Mouse (Mus musculus) liver, embryonic 11.5 days (tissue): ENCODE results near the gene Rec114. TPM values are rescaled to one million over a fixed set of nuclear protein-coding genes. Genes with fewer than 3 reads are reported as not detected.
A peak's percentile ranks its signal among the peaks of the same experiment; 100 is the strongest.

Experiments
- ATAC-seq: fragments of 200-750 bp; cut with Nextera tagmentation; replicated peaks from 2 replicates; pipeline ENCODE4 v1.8.0; 2017; ENCODE audit warnings: moderate number of reproducible peaks, mild to moderate bottlenecking, moderate TSS enrichment, moderate library complexity; ENCODE audit not compliant: low FRiP score
- DNase-seq: peaks from one replicate; pipeline ENCODE4 v3.0.0-alpha.2; 2017; ENCODE audit warnings: low spot score
- H3K27ac ChIP-seq: fragments of 300-500 bp; sonication (generic); 2 replicates; pipeline ENCODE4 v1.5.1; 2014; ENCODE audit warnings: mild to moderate bottlenecking, low read depth, low read length, control low read depth
- H3K27me3 ChIP-seq: fragments of 300-500 bp; sonication (generic); replicated peaks from 2 replicates; pipeline ENCODE4 v1.6.1; 2014; ENCODE audit warnings: low read length, mixed read lengths; ENCODE audit not compliant: control insufficient read depth, insufficient read depth
- H3K36me3 ChIP-seq: fragments of 300-500 bp; sonication (generic); 2 replicates; pipeline ENCODE4 v1.6.1; 2014; ENCODE audit warnings: mild to moderate bottlenecking, low read length, moderate library complexity, mixed read lengths; ENCODE audit not compliant: control insufficient read depth, insufficient read depth
- H3K4me1 ChIP-seq: fragments of 300-500 bp; sonication (generic); replicated peaks from 2 replicates; pipeline ENCODE4 v1.6.1; 2014; ENCODE audit warnings: low read length, mixed read lengths; ENCODE audit not compliant: control insufficient read depth, insufficient read depth
- H3K4me2 ChIP-seq: fragments of 300-500 bp; sonication (generic); 2 replicates; pipeline ENCODE4 v1.6.1; 2014; ENCODE audit warnings: mild to moderate bottlenecking, control low read depth, moderate library complexity
- H3K4me3 ChIP-seq: fragments of 300-500 bp; sonication (generic); 2 replicates; pipeline ENCODE4 v1.5.1; 2014; ENCODE audit warnings: low read depth, low read length, control low read depth
- H3K9ac ChIP-seq: fragments of 300-500 bp; sonication (generic); 2 replicates; pipeline ENCODE4 v1.6.1; 2014; ENCODE audit warnings: low read depth, low read length, control low read depth
- H3K9me3 ChIP-seq: fragments of 300-500 bp; sonication (generic); 2 replicates; pipeline ENCODE4 v1.6.1; 2016; ENCODE audit warnings: low read length, inconsistent platforms, mixed read lengths; ENCODE audit not compliant: control insufficient read depth
- WGBS: fragments of 180-500 bp; shearing (Covaris S2); extraction: QIAGEN DNeasy Blood & Tissue Kit; methylation state at CpG from one replicate; pipeline ENCODE4 v1.1.7; 2014; 5-methylcytosine and 5-hydroxymethylcytosine counted together
- polyA plus RNA-seq: library from polyadenylated mRNA; unstranded; fragments of >200 nt; fragmentation: Nextera tagmentation; extraction: Ambion mirVana; gene quantifications from 2 replicates; pipeline ENCODE4 v1.2.1, GENCODE M21; 2014

The Rec114 gene
- polyA plus RNA-seq = 14.7 and 19.1 TPM in 2 replicates

- no peak within 1 kb of the TSS for H3K4me3 ChIP-seq
- no peak within 1 kb of the TSS for H3K27ac ChIP-seq
- ATAC-seq (peak; percentile 87), DNase-seq (no peak)
- H3K4me1 ChIP-seq = peaks cover 14% of the 10 kb centered on the region
- no peaks in the 10 kb centered on the region for H3K9me3 ChIP-seq
- 87% methylated on average over 3 of the region's 3 CpGs for WGBS
- no peak within 1 kb of the TSS for H3K9ac ChIP-seq
- no peaks in the 10 kb centered on the region for H3K36me3 ChIP-seq
- H3K27me3 ChIP-seq = no peaks in the 10 kb centered on the region
- no peak within 1 kb of the TSS for H3K4me2 ChIP-seq
Measured at GRCm38 (mm10) chr9:58743702-58744248, at the start of gene Rec114. TSS of gene Rec114 (minus strand) at chr9:58743964.

DNA sequence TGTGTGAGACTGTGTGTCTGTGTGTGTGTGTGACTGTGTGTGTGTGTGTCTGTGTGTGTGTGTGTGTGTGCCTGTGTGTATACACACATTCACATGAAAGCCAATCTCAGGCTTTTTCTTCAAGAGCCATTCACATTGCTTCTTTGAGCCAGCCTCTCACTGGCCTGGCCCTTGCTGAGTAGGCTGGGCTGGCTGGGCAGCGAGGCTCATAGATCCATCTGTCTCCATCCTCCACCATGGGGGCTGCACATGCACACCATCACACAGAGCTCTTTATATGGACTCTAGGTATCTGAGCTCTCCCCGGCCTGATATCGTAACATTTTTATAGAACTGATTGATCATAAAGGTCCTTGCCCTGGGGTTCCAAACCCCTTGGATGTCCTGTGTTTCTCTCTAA lies 45.7 kb upstream of the Rec114 start:
- 92% methylated on average over 3 of the region's 3 CpGs for WGBS

GRCm38 (mm10) chr9:58775363-58775762 lies 31.6 kb upstream of the Rec114 start:
- Histone ChIP-seq H3K9ac (no peak overlapping the region), H3K4me1 (no peaks in the 10 kb centered on the region), H3K9me3 (no peaks in the 10 kb centered on the region), H3K27ac (no peak overlapping the region), H3K4me3 (no peak overlapping the region), H3K27me3 (no peaks in the 10 kb centered on the region), H3K36me3 (no peaks in the 10 kb centered on the region), H3K4me2 (no peak overlapping the region)
- ATAC-seq (no peak), DNase-seq (no peak)
- WGBS = 15% methylated on average over 2 of the region's 2 CpGs

More for the DNA sequence above, 45.7 kb upstream of the Rec114 start:
- Histone ChIP-seq H3K4me3 (no peak overlapping the region), H3K36me3 (no peaks in the 10 kb centered on the region; the same call in 1 of the 2 replicates), H3K4me2 (no peak overlapping the region), H3K27ac (no peak overlapping the region), H3K9me3 (no peaks in the 10 kb centered on the region), H3K27me3 (no peaks in the 10 kb centered on the region), H3K4me1 (no peaks in the 10 kb centered on the region), H3K9ac (no peak overlapping the region)
- ATAC-seq = no peak
- DNase-seq = no peak

GRCm38 (mm10) chr9:58774761-58775160 lies 31.0 kb upstream of the Rec114 start:
- DNase-seq = no peak
- H3K4me2 ChIP-seq = no peak overlapping the region
- H3K4me3 ChIP-seq = no peak overlapping the region
- no peak overlapping the region for H3K9ac ChIP-seq
- no peaks in the 10 kb centered on the region for H3K27me3 ChIP-seq
- no peaks in the 10 kb centered on the region; the same call in 1 of the 2 replicates for H3K4me1 ChIP-seq
- no peaks in the 10 kb centered on the region for H3K9me3 ChIP-seq
- WGBS = 45% methylated on average over 3 of the region's 3 CpGs
- no peak for ATAC-seq
- H3K36me3 ChIP-seq = no peaks in the 10 kb centered on the region
- H3K27ac ChIP-seq = no peak overlapping the region

DNA sequence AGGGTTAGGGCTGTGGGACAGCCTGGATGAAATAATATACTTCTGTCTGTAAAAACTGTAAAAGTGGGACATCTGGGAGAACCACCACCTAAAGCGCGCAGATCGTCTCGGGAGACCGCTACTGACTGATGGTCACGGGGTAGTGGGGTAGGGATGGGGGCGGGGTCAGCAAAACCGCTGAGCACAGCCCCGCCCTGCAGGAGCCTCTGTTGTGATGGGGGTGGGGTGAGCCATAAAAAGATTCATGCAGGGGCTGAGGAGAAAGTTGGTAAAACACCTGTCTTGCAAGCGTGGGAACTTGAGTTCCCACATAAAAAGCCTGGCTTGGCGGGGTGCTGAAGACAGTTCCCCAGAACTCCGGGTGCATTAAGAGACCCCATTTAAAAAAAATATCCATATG lies 26.2 kb upstream of the Rec114 start:
- Histone ChIP-seq H3K9me3 (no peaks in the 10 kb centered on the region), H3K27ac (no peak overlapping the region), H3K36me3 (no peaks in the 10 kb centered on the region), H3K4me3 (no peak overlapping the region), H3K27me3 (no peaks in the 10 kb centered on the region), H3K4me2 (peak overlapping the region; percentile 36), H3K4me1 (no peaks in the 10 kb centered on the region; the same call in 1 of the 2 replicates), H3K9ac (no peak overlapping the region)
- 51% methylated on average over 12 of the region's 12 CpGs for WGBS
- ATAC-seq = no peak
- DNase-seq = no peak

DNA sequence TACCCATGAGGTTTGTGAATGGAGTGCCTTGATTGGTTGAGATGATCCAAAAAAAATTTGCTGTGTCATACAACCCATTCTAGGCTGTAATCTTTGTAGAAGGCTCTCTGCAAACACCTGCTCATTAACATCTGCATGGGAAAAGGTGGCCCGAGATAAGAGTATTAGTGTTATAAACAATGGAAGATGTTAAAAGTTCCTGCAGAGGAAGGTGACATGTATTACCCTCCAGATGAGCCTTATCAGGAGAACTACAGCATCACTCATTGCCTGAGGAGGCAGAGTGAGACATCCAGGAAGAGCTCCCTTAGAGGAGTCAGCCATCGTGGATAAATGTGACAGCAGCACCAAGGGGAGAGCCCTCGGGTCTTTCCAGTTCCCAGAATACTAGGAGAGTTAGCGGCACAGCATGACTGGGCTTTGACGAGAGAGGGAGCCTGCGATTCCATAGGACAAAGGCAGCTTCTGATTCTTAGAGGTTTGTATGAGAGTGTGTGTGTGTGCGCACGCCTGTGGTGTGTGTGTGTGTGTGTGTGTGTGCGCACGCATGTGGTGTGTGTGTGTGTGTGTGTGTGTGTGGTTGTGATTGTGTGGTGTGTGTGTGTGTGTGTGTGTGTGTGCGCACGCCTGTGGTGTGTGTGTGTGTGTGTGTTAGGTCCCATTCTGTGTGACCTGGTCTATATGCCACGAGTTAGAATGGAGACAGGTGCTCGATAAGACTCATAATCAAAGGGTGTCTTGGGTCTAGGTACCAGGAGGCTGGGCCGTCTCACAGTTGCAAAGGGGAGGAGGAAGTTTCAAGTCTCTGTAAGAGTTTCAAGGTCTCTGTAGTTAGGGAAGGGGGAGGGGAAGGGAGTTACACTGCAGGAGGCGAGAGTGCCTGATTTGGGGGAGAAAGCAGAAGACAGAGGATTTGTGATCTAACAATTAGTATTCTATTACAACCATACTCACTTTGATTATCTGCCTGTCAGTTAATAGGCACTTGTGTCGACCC lies 23.5 kb upstream of the Rec114 start:
- no peak for DNase-seq
- Histone ChIP-seq H3K27ac (no peak overlapping the region), H3K27me3 (no peaks in the 10 kb centered on the region), H3K4me2 (no peak overlapping the region), H3K9ac (no peak overlapping the region), H3K36me3 (no peaks in the 10 kb centered on the region), H3K4me3 (no peak overlapping the region), H3K9me3 (no peaks in the 10 kb centered on the region), H3K4me1 (peaks cover 2% of the 10 kb centered on the region; the same call in 1 of the 2 replicates)
- 67% methylated on average over 17 of the region's 17 CpGs for WGBS
- peak; percentile 81; the same call in 1 of the 2 replicates for ATAC-seq

GRCm38 (mm10) chr9:58764354-58764753 lies 20.6 kb upstream of the Rec114 start:
- no peak for DNase-seq
- Histone ChIP-seq H3K4me1 (0 out of 2 replicates have a peak, but pooled peaks cover 2% of the 10 kb centered on the region), H3K27ac (no peak overlapping the region), H3K9ac (no peak overlapping the region), H3K4me3 (no peak overlapping the region), H3K4me2 (no peak overlapping the region), H3K27me3 (no peaks in the 10 kb centered on the region), H3K36me3 (no peaks in the 10 kb centered on the region), H3K9me3 (no peaks in the 10 kb centered on the region)
- 81% methylated on average over 5 of the region's 5 CpGs for WGBS
- no peak for ATAC-seq

- no peak overlapping the region for H3K27ac ChIP-seq
- no peak overlapping the region for H3K9ac ChIP-seq
- no peak overlapping the region for H3K4me2 ChIP-seq
- no peaks in the 10 kb centered on the region for H3K27me3 ChIP-seq
- H3K9me3 ChIP-seq = no peaks in the 10 kb centered on the region
- no peak overlapping the region for H3K4me3 ChIP-seq
- WGBS = 64% methylated on average over 4 of the region's 4 CpGs
- no peak for ATAC-seq
- 0 out of 2 replicates have a peak, but pooled peaks cover 2% of the 10 kb centered on the region for H3K4me1 ChIP-seq
- DNase-seq = no peak
- no peaks in the 10 kb centered on the region for H3K36me3 ChIP-seq
Measured at GRCm38 (mm10) chr9:58763114-58763513, 19.4 kb upstream of the Rec114 start.
